Mouse (Mus musculus) liver, adult (tissue): ENCODE data around the gene Ranbp1.

Experiments
- GATA4 ChIP-seq: IDR thresholded peaks from 2 replicates; pipeline ENCODE4 v1.6.1; 2014; ENCODE audit warnings: mild to moderate bottlenecking, low read length; ENCODE audit not compliant: insufficient replicate concordance

Gene Ranbp1

GRCm38 (mm10) chr16:18236676-18237501 is 11.6 kb downstream of the Ranbp1 start:
- no peak for TF ChIP-seq GATA4

- no peak for TF ChIP-seq GATA4
Measured at GRCm38 (mm10) chr16:18235389-18236065, 13.0 kb downstream of the Ranbp1 start.

DNA sequence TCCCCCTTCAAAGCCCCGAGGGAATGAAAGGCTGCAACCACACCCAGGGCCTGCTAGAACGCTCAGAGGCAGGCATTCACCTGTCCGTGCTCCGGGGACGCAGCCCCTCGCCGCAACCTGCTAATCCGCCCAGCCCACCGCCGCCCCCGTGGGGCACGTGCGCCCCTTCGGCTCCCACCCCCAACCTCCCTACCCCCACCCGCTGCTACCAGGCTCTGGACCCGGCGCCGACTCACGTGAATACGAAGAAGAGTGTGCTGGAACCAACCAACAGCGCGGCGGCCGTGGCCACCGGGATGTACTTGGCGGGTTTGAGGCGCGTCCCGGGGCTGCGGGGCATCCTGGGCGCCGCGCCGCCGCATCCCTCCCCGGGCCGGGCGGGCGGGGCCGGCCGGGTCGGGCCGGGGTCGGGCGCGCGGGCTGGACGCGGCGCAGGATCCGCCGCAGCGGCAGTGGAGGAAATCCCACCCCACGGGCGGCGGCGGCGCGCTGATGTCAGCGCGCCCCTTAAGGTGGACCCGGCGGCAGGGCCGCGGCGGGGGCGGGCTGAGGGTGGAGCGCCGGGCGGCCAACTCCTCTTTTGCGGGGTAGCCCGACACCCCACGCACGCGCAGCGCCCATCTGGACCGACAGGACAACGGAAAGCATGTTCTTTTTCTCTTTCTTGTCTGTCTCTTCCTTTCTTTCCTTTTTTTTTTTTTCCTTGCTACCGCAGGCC is 13.7 kb downstream of the Ranbp1 start, which contains the start of gene Zdhhc8:
TSS of gene Zdhhc8 (minus strand) at position 466 of the 718 bp plus-strand sequence.
- no peak for TF ChIP-seq GATA4

DNA sequence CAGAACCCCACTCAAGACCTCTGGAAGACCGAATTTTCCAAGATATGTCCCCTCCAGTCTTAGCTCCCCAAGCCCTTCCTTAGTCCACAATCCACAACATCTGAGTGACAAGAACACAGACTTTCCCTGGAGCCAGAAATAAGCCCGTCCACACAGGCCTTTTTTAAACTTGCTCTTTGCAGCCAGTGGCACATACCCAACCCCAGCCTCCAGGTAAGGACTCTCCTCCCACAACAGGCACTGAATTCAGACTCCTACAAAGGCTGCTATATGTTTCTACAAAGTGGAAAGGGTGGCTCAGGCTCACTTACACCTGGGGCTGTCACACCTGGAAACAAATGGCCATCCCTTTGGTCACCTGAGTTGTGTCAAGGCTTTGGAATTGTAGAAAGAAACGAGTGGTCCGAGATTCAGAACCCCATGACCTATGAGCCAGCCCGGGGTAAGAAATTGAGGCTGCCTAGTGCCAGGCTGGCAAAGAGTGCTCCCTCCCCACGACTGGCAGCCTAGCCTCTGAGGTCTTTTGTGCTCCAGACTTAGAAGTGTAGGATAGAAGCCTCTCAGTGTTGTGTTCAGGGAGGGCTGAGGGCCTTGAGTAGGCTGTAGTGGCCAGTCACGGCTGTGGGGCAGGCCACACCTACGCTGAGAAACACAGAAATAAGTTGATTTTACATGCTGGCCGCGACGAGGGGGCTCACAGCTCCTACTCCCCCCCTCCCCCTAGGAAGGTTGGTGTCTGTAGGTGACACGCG is 14.4 kb downstream of the Ranbp1 start:
- no peak for TF ChIP-seq GATA4

GRCm38 (mm10) chr16:18233451-18233850 is 15.1 kb downstream of the Ranbp1 start:
- no peak for TF ChIP-seq GATA4

GRCm38 (mm10) chr16:18231451-18231850 is 17.1 kb downstream of the Ranbp1 start:
- no peak for TF ChIP-seq GATA4

GRCm38 (mm10) chr16:18231047-18231446 is 17.5 kb downstream of the Ranbp1 start:
- TF ChIP-seq GATA4 = no peak

GRCm38 (mm10) chr16:18230617-18231016 is 17.9 kb downstream of the Ranbp1 start:
- TF ChIP-seq GATA4 = no peak

DNA sequence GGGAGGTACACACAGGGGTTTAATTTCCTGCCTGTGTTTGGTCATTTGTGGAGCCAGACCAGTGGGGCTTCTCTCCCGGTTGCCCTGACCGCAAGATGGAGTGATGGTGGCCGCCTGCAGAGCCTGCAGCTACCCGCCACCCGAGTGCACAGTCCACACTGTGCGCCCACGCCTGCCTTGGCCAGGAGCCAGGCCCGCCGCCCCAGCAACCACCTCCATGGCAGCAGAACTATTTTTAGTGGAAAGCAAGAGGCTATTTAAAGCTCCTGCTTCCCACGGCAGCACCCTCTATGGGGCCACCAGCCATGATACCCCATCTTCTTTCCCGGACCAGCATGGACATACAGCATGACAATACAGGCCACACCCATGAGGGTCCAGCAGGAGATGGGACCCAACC is 18.9 kb downstream of the Ranbp1 start:
- no peak for TF ChIP-seq GATA4

DNA sequence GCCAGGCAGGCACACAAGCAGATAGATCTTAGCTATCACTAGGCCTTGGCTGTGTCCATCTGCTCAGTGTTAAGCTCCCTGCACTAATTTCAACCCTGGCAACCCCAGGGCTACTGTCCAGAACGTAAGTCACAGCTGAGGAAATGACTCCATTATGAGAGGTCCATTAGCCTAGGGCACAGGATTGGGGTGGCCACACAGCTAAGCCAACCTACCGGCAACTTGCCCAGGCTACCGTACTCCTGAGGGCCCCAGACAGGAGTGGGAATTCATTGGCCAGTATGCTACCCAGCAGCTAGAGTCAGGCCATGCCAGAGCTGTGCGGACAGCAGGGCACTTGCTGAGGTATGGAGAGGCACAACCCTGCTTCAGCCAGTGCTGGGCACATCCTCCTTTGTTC is 19.7 kb downstream of the Ranbp1 start:
- TF ChIP-seq GATA4 = no peak

- TF ChIP-seq GATA4 = no peak
Measured at GRCm38 (mm10) chr16:18227897-18228422, 20.6 kb downstream of the Ranbp1 start.

- no peak for TF ChIP-seq GATA4
Measured at GRCm38 (mm10) chr16:18227187-18227586, 21.3 kb downstream of the Ranbp1 start.

DNA sequence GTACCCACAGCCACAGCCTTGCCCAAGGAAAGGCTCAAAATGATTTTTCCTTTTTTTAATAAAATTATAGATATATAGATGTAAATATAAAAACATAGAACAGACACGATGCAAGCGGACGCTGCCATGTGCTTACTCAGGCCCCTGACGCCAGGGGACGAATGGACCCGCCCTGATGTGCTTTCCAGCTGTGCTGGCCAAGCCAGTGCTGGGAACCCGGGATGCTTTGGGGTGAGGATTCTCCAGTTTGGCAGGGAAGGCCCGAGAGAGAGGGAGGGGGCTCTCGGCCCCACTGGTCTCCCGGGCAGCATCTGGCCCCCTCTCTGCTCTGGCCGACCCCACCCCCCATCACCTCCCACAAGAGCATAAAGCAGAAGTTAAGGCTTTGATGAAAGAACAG is 26.3 kb downstream of the Ranbp1 start:
- TF ChIP-seq GATA4 = no peak

- no peak for TF ChIP-seq GATA4
Measured at GRCm38 (mm10) chr16:18221543-18221898, 27.0 kb downstream of the Ranbp1 start.
